ENCODE assay signal across 11 mouse cellular contexts in the genomic region with DNA sequence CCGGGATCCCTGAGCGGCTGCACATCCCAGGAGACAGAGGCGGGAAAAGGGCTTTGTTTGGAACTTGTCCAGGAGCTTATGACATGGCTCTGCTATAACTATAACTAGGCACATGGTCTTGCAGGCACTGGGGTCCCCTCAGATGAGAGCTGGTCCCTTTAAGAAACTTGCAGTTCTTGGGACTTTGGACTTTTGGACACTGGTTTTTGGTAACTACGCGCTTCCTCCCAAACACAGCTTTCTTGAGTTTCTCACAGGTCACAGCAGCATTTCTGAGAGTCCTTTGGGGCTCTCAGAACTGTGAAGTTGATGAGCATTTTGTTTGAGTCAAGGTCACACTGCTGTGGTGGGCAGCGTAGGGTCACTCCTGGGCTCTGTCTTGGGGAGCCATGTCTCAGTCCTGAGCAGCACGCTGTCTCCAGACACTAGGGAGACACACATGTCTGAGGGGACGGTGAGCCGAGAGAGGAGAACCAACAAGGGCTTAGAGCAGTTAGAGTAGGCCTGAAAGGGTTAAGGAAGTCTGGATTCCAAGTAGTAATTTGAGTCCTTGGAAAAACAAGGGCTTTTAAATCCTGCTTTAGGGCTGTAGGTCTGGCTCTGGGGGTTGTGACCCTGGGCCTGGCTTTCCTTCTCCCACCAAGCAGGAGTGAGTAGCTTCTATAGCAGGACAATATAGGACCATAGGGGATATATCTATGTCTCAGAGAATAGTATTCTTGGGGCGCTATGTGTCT.
DNase-seq lines count a peak whose midpoint lies in the region; ATAC-seq lines count a peak whose summit lies in the region.
"Had no signal": no experiment of that assay in that cellular context is flagged by ENCODE, and none has a peak within 500 bp of the region (broad histone marks: within the 10 kb centered on the region; RNA-seq: fewer than 3 reads in every experiment).

No protein-coding gene starts in this region.

- DNase-seq in hindbrain, embryonic 11.5 days (ENCODE audit: low spot score) = no peak
- peak; percentile 64 for DNase-seq in embryonic facial prominence, embryonic 10.5 days (ENCODE audit: low spot score)
- DNase-seq in kidney, adult 18-20 months = peak; percentile 63
- DNase-seq in limb, embryonic 11.5 days (ENCODE audit: low spot score) = peak; percentile 57
- no peak for DNase-seq in retina, embryonic 14.5 days (ENCODE audit: low spot score)
- DNase-seq in ovary, postnatal 10 days (ENCODE audit: low spot score) = no peak
- no peak for DNase-seq in urinary bladder, postnatal 4 days (ENCODE audit: low spot score in 2 of 2)
- DNase-seq: adrenal gland, postnatal 10 days; cerebellum, adult 2 months had no signal

- H3K4me1 ChIP-seq in hindbrain, embryonic 11.5 days (replicated peaks; ENCODE audit: control insufficient read depth, insufficient read depth, low read length) = no peaks in the 10 kb centered on the region
- H3K4me1 ChIP-seq in hindbrain, embryonic 12.5 days = peaks cover 19% of the 10 kb centered on the region
- peaks cover 56% of the 10 kb centered on the region for H3K4me1 ChIP-seq in embryonic facial prominence, embryonic 10.5 days
- H3K4me1 ChIP-seq in limb, embryonic 11.5 days (ENCODE audit: control insufficient read depth, insufficient read depth, low read length) = peaks cover 28% of the 10 kb centered on the region

- no peaks in the 10 kb centered on the region for H3K27me3 ChIP-seq in hindbrain, embryonic 11.5 days (ENCODE audit: control insufficient read depth, insufficient read depth, low read length)
- no peaks in the 10 kb centered on the region for H3K27me3 ChIP-seq in hindbrain, embryonic 12.5 days
- 0 out of 2 replicates have a peak, but pooled peaks cover under 1% of the 10 kb centered on the region for H3K27me3 ChIP-seq in embryonic facial prominence, embryonic 10.5 days (replicated peaks; ENCODE audit: low read depth, poor library complexity, severe bottlenecking)
- H3K27me3 ChIP-seq in limb, embryonic 11.5 days (ENCODE audit: control insufficient read depth, insufficient read depth, low read length) = no peaks in the 10 kb centered on the region

- no peak overlapping the region for H3K4me3 ChIP-seq in hindbrain, embryonic 11.5 days (ENCODE audit: low read depth, low read length)
- no peak overlapping the region for H3K4me3 ChIP-seq in hindbrain, embryonic 12.5 days
- peak overlapping the region; percentile 26 for H3K4me3 ChIP-seq in embryonic facial prominence, embryonic 10.5 days
- H3K4me3 ChIP-seq in limb, embryonic 11.5 days (ENCODE audit: low read depth, low read length) = no peak overlapping the region

- H3K36me3 ChIP-seq in hindbrain, embryonic 11.5 days (ENCODE audit: control insufficient read depth, insufficient read depth, low read length) = no peaks in the 10 kb centered on the region
- H3K36me3 ChIP-seq in hindbrain, embryonic 12.5 days = no peaks in the 10 kb centered on the region
- H3K36me3 ChIP-seq in embryonic facial prominence, embryonic 10.5 days (replicated peaks) = no peaks in the 10 kb centered on the region
- no peaks in the 10 kb centered on the region for H3K36me3 ChIP-seq in limb, embryonic 11.5 days (ENCODE audit: control insufficient read depth, insufficient read depth, low read length)

- ATAC-seq in hindbrain, embryonic 11.5 days (ENCODE audit: low FRiP score) = no peak
- ATAC-seq in hindbrain, embryonic 12.5 days (ENCODE audit: low FRiP score) = no peak
- ATAC-seq in limb, embryonic 11.5 days (ENCODE audit: insufficient number of reproducible peaks, low FRiP score, low TSS enrichment, low read depth) = peak; percentile 59
- ATAC-seq: CD4-positive, CD25-positive, alpha-beta regulatory T cell, adult 4 months had no signal

- no peak overlapping the region for H3K4me2 ChIP-seq in hindbrain, embryonic 11.5 days (replicated peaks; ENCODE audit: low read depth, low read length)
- H3K4me2 ChIP-seq in hindbrain, embryonic 12.5 days (replicated peaks) = no peak overlapping the region
- 0 out of 2 replicates have a peak overlapping the region, but pooled peaks have one; percentile 15 for H3K4me2 ChIP-seq in limb, embryonic 11.5 days (ENCODE audit: low read depth, severe bottlenecking)

- no peaks in the 10 kb centered on the region for H3K9me3 ChIP-seq in hindbrain, embryonic 11.5 days (ENCODE audit: control insufficient read depth, low read length)
- no peaks in the 10 kb centered on the region for H3K9me3 ChIP-seq in hindbrain, embryonic 12.5 days (replicated peaks)
- no peaks in the 10 kb centered on the region for H3K9me3 ChIP-seq in embryonic facial prominence, embryonic 10.5 days
- no peaks in the 10 kb centered on the region for H3K9me3 ChIP-seq in limb, embryonic 11.5 days (ENCODE audit: control insufficient read depth, low read length)

- H3K27ac ChIP-seq in hindbrain, embryonic 11.5 days (ENCODE audit: low read depth, low read length) = 0 out of 2 replicates have a peak overlapping the region, but pooled peaks have one; percentile 25
- H3K27ac ChIP-seq in hindbrain, embryonic 12.5 days = no peak overlapping the region
- H3K27ac ChIP-seq in embryonic facial prominence, embryonic 10.5 days (replicated peaks) = peak overlapping the region; percentile 92
- H3K27ac ChIP-seq in limb, embryonic 11.5 days (replicated peaks; ENCODE audit: low read depth, low read length) = peak overlapping the region; percentile 96

- WGBS in hindbrain, embryonic 11.5 days = 59% methylated on average over 10 of the region's 10 CpGs
- 64% methylated on average over 10 of the region's 10 CpGs for WGBS in hindbrain, embryonic 12.5 days
- 32% methylated on average over 10 of the region's 10 CpGs for WGBS in embryonic facial prominence, embryonic 10.5 days
- 28% methylated on average over 10 of the region's 10 CpGs for WGBS in limb, embryonic 11.5 days

- H3K9ac ChIP-seq in hindbrain, embryonic 11.5 days (ENCODE audit: low read depth, low read length) = no peak overlapping the region
- H3K9ac ChIP-seq in hindbrain, embryonic 12.5 days = no peak overlapping the region
- peak overlapping the region; percentile 43 for H3K9ac ChIP-seq in limb, embryonic 11.5 days (ENCODE audit: low read length)

Comparison
In these comparisons a context has a peak if more than half of its experiments do, and no peak if none do; other contexts are left out.
1. DNase-seq: peak in embryonic facial prominence, embryonic 10.5 days (single experiment), kidney, adult 18-20 months (single experiment) and limb, embryonic 11.5 days (single experiment); none in hindbrain, embryonic 11.5 days (single experiment), retina, embryonic 14.5 days (single experiment), ovary, postnatal 10 days (single experiment) and urinary bladder, postnatal 4 days (0 of 2).